Mouse (Mus musculus): ENCODE data around the gene Grik3. TPM values are rescaled to one million over a fixed set of nuclear protein-coding genes. Genes with fewer than 3 reads are reported as not detected.

Grik3 gene
- polyA plus RNA-seq, 1 experiment from 2014 or later: 0.07 TPM

DNA sequence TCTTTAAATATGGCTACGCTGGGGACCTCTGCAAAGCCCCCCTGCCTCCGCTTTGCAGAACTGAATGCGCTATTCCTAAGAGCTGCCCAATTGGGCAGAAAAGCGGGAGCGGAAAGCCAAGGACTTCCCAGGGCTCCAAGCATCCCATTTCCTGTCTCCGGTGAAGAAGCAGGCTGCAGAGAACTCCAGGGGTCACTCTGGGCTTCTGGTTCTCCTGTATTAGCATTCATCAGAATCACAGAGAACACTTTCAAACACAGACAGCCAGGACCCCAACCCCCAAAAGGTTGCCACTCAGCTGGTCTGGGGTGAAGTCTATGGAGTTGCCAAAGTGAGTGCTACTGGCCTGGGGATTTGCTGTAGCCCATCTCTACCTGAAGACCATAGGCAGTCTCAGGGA, 8.4 kb downstream of the Grik3 start:
- no peaks in the 10 kb centered on the region for H3K4me1 ChIP-seq (replicated peaks; ENCODE audit: control insufficient read depth, insufficient read depth, low read length)
- ATAC-seq: no peak
- WGBS: 23% methylated on average over 6 of the region's 6 CpGs
- H3K9me3 ChIP-seq (ENCODE audit: control insufficient read depth): no peaks in the 10 kb centered on the region
- TF ChIP-seq CTCF (IDR thresholded peaks at IDR 0.05; ENCODE audit: low read depth): no peak
- H3K4me3 ChIP-seq (ENCODE audit: low read depth, low read length): no peak overlapping the region
- H3K4me2 ChIP-seq (replicated peaks; ENCODE audit: low read depth): no peak overlapping the region
- H3K27me3 ChIP-seq (replicated peaks; ENCODE audit: control insufficient read depth, insufficient read depth, low read length): peaks cover 8% of the 10 kb centered on the region; the same call in 1 of the 2 replicates
- H3K9ac ChIP-seq (ENCODE audit: low read depth, low read length): no peak overlapping the region
- H3K27ac ChIP-seq (ENCODE audit: low read depth, low read length): no peak overlapping the region
- H3K36me3 ChIP-seq (ENCODE audit: control insufficient read depth, insufficient read depth): no peaks in the 10 kb centered on the region

- TF ChIP-seq CTCF (IDR thresholded peaks at IDR 0.05; ENCODE audit: low read depth): no peak
- WGBS: 44% methylated on average over 8 of the region's 8 CpGs
- Histone ChIP-seq H3K4me2 (replicated peaks; ENCODE audit: low read depth) (no peak overlapping the region), H3K27me3 (replicated peaks; ENCODE audit: control insufficient read depth, insufficient read depth, low read length) (no peaks in the 10 kb centered on the region), H3K4me3 (ENCODE audit: low read depth, low read length) (no peak overlapping the region), H3K9me3 (ENCODE audit: control insufficient read depth) (no peaks in the 10 kb centered on the region), H3K27ac (ENCODE audit: low read depth, low read length) (no peak overlapping the region), H3K4me1 (replicated peaks; ENCODE audit: control insufficient read depth, insufficient read depth, low read length) (no peaks in the 10 kb centered on the region), H3K36me3 (ENCODE audit: control insufficient read depth, insufficient read depth) (no peaks in the 10 kb centered on the region), H3K9ac (ENCODE audit: low read depth, low read length) (no peak overlapping the region)
- no peak for ATAC-seq
These were observed 12.4 kb downstream of the Grik3 start for GRCm38 (mm10) chr4:125502861-125503260.

DNA sequence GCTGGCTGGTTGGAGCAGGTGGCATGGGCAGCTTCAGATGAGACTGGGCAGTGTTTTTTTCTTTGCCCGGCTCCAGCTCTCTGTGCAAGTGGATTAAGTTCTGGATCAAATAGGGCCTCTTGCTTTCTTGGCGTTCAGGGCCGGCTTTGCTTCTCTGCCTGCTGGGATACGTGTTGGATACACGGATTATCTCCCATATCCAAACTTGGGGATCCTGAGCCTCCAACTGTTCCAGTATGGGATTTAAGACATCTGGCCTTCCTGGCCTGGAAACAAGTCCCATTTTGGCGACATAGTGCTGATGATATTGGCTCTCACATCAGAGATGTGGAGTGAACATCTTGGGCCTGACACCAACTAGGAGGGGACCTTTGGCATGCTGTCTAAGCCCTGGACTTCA, 21.9 kb downstream of the Grik3 start:
- no peak overlapping the region for H3K4me2 ChIP-seq (replicated peaks; ENCODE audit: low read depth)
- H3K9ac ChIP-seq (ENCODE audit: low read depth, low read length): no peak overlapping the region
- no peak overlapping the region for H3K4me3 ChIP-seq (ENCODE audit: low read depth, low read length)
- no peaks in the 10 kb centered on the region for H3K27me3 ChIP-seq (replicated peaks; ENCODE audit: control insufficient read depth, insufficient read depth, low read length)
- 73% methylated on average over 6 of the region's 6 CpGs for WGBS
- H3K9me3 ChIP-seq (ENCODE audit: control insufficient read depth): no peaks in the 10 kb centered on the region
- no peaks in the 10 kb centered on the region for H3K36me3 ChIP-seq (ENCODE audit: control insufficient read depth, insufficient read depth)
- no peak for ATAC-seq
- no peaks in the 10 kb centered on the region for H3K4me1 ChIP-seq (replicated peaks; ENCODE audit: control insufficient read depth, insufficient read depth, low read length)
- no peak overlapping the region for H3K27ac ChIP-seq (ENCODE audit: low read depth, low read length)
- TF ChIP-seq CTCF (IDR thresholded peaks at IDR 0.05; ENCODE audit: low read depth): no peak

DNA sequence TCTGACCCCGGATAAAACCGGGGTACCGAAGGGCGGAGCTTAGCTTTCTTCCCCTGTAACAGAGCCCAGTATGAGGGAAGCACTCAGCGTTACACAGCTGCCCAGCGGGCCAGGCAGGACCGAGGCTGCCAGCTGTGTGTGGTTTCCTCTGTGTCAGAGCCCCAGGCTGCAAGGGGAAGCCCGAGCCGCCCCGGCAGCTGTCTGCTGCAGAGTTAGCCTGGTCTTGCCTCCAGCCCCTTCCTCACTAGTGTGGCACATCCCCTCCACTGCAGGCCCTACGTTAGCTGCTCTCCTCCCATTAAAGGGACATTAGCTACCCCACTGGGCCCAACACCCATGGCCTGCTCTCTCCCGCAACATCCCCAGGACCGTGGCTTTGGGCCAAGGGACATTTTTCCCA, 25.1 kb downstream of the Grik3 start:
- H3K9ac ChIP-seq (ENCODE audit: low read depth, low read length): no peak overlapping the region
- TF ChIP-seq CTCF (IDR thresholded peaks at IDR 0.05; ENCODE audit: low read depth): no peak
- no peaks in the 10 kb centered on the region for H3K4me1 ChIP-seq (replicated peaks; ENCODE audit: control insufficient read depth, insufficient read depth, low read length)
- no peaks in the 10 kb centered on the region for H3K36me3 ChIP-seq (ENCODE audit: control insufficient read depth, insufficient read depth)
- H3K27me3 ChIP-seq (replicated peaks; ENCODE audit: control insufficient read depth, insufficient read depth, low read length): no peaks in the 10 kb centered on the region
- H3K9me3 ChIP-seq (ENCODE audit: control insufficient read depth): no peaks in the 10 kb centered on the region
- 63% methylated on average over 13 of the region's 13 CpGs for WGBS
- no peak overlapping the region for H3K4me3 ChIP-seq (ENCODE audit: low read depth, low read length)
- no peak for ATAC-seq
- no peak overlapping the region for H3K27ac ChIP-seq (ENCODE audit: low read depth, low read length)
- H3K4me2 ChIP-seq (replicated peaks; ENCODE audit: low read depth): no peak overlapping the region

- WGBS: 67% methylated on average over 6 of the region's 6 CpGs
- no peak for ATAC-seq
- no peak for TF ChIP-seq CTCF (IDR thresholded peaks at IDR 0.05; ENCODE audit: low read depth)
- H3K36me3 ChIP-seq (ENCODE audit: control insufficient read depth, insufficient read depth): no peaks in the 10 kb centered on the region
- H3K4me3 ChIP-seq (ENCODE audit: low read depth, low read length): no peak overlapping the region
- H3K27me3 ChIP-seq (replicated peaks; ENCODE audit: control insufficient read depth, insufficient read depth, low read length): no peaks in the 10 kb centered on the region
- no peak overlapping the region for H3K9ac ChIP-seq (ENCODE audit: low read depth, low read length)
- no peak overlapping the region for H3K27ac ChIP-seq (ENCODE audit: low read depth, low read length)
- H3K9me3 ChIP-seq (ENCODE audit: control insufficient read depth): no peaks in the 10 kb centered on the region
- H3K4me2 ChIP-seq (replicated peaks; ENCODE audit: low read depth): no peak overlapping the region
- no peaks in the 10 kb centered on the region for H3K4me1 ChIP-seq (replicated peaks; ENCODE audit: control insufficient read depth, insufficient read depth, low read length)
These were observed 26.1 kb downstream of the Grik3 start for GRCm38 (mm10) chr4:125516612-125517011.

DNA sequence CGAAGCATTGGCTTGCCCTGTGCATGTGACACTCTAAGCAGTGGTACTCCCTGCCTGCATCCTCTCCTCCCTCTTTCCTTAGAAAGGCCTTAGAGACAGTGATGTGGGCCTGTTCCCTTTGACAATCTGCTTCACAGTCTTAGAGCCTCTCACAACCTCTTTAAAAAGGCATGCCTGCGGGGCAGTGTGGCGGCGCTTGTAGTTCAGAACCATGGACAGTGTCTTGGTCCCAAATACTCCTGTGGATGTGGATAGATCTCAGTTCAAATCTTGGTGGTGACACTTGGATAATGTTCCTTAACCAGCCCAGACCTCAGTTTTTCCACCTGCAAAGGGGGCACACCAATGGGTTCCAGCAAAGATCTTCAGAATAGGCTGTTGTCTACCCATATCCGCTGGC, 28.4 kb downstream of the Grik3 start:
- Histone ChIP-seq H3K9ac (ENCODE audit: low read depth, low read length) (no peak overlapping the region), H3K4me1 (replicated peaks; ENCODE audit: control insufficient read depth, insufficient read depth, low read length) (no peaks in the 10 kb centered on the region), H3K9me3 (ENCODE audit: control insufficient read depth) (no peaks in the 10 kb centered on the region), H3K27ac (ENCODE audit: low read depth, low read length) (no peak overlapping the region), H3K36me3 (ENCODE audit: control insufficient read depth, insufficient read depth) (no peaks in the 10 kb centered on the region), H3K4me2 (replicated peaks; ENCODE audit: low read depth) (no peak overlapping the region), H3K4me3 (ENCODE audit: low read depth, low read length) (no peak overlapping the region), H3K27me3 (replicated peaks; ENCODE audit: control insufficient read depth, insufficient read depth, low read length) (no peaks in the 10 kb centered on the region)
- WGBS: 74% methylated on average over 5 of the region's 5 CpGs
- no peak for TF ChIP-seq CTCF (IDR thresholded peaks at IDR 0.05; ENCODE audit: low read depth)
- ATAC-seq: no peak

- Histone ChIP-seq H3K4me1 (replicated peaks; ENCODE audit: control insufficient read depth, insufficient read depth, low read length) (no peaks in the 10 kb centered on the region), H3K27me3 (replicated peaks; ENCODE audit: control insufficient read depth, insufficient read depth, low read length) (no peaks in the 10 kb centered on the region), H3K9ac (ENCODE audit: low read depth, low read length) (no peak overlapping the region), H3K27ac (ENCODE audit: low read depth, low read length) (no peak overlapping the region), H3K36me3 (ENCODE audit: control insufficient read depth, insufficient read depth) (no peaks in the 10 kb centered on the region), H3K4me3 (ENCODE audit: low read depth, low read length) (no peak overlapping the region), H3K9me3 (ENCODE audit: control insufficient read depth) (no peaks in the 10 kb centered on the region), H3K4me2 (replicated peaks; ENCODE audit: low read depth) (no peak overlapping the region)
- 65% methylated on average over 7 of the region's 7 CpGs for WGBS
- TF ChIP-seq CTCF (IDR thresholded peaks at IDR 0.05; ENCODE audit: low read depth): no peak
- ATAC-seq: no peak
These were observed 32.4 kb downstream of the Grik3 start for GRCm38 (mm10) chr4:125522931-125523330.

All from intestine, postnatal 0 days (tissue).